Mouse (Mus musculus) lung, embryonic 16.5 days (tissue): Measurements from ENCODE around the gene Fam216b. TPM values are rescaled to one million over a fixed set of nuclear protein-coding genes. Genes with fewer than 3 reads are reported as not detected.

Experiments
- ATAC-seq: fragments of 200-750 bp; cut with Nextera tagmentation; 2 replicates; pipeline ENCODE4 v1.8.0; 2017; ENCODE audit warnings: low read depth, mild to moderate bottlenecking, moderate library complexity
- H3K27ac ChIP-seq: fragments of 300-500 bp; sonication (generic); 2 replicates; pipeline ENCODE4 v1.5.1; 2014; ENCODE audit warnings: mild to moderate bottlenecking, control low read depth, low read length
- H3K27me3 ChIP-seq: fragments of 300-500 bp; sonication (generic); 2 replicates; pipeline ENCODE4 v1.6.1; 2014; ENCODE audit warnings: low read depth, low read length, mixed read lengths; ENCODE audit not compliant: control insufficient read depth, insufficient read depth
- H3K36me3 ChIP-seq: fragments of 300-500 bp; sonication (generic); 2 replicates; pipeline ENCODE4 v1.6.1; 2014; ENCODE audit warnings: low read length; ENCODE audit not compliant: control insufficient read depth, insufficient read depth
- H3K4me1 ChIP-seq: fragments of 300-500 bp; sonication (generic); replicated peaks from 2 replicates; pipeline ENCODE4 v1.6.1; 2014; ENCODE audit warnings: low read length, mixed read lengths; ENCODE audit not compliant: control insufficient read depth, insufficient read depth
- H3K4me2 ChIP-seq: fragments of 300-500 bp; sonication (generic); 2 replicates; pipeline ENCODE4 v1.6.1; 2014; ENCODE audit warnings: low read depth, low read length, control low read depth
- H3K4me3 ChIP-seq: fragments of 300-500 bp; sonication (generic); 2 replicates; pipeline ENCODE4 v1.5.1; 2014; ENCODE audit warnings: mild to moderate bottlenecking, low read length, control low read depth
- H3K9ac ChIP-seq: fragments of 300-500 bp; sonication (generic); 2 replicates; pipeline ENCODE4 v1.6.1; 2014; ENCODE audit warnings: low read length, control low read depth
- H3K9me3 ChIP-seq: fragments of 300-500 bp; sonication (generic); 2 replicates; pipeline ENCODE4 v1.6.1; 2016; ENCODE audit warnings: low read length; ENCODE audit not compliant: control insufficient read depth
- WGBS: fragments of 180-500 bp; shearing (Covaris S2); extraction: QIAGEN DNeasy Blood & Tissue Kit; methylation state at CpG from one replicate; pipeline ENCODE4 v1.1.7; 2014; 5-methylcytosine and 5-hydroxymethylcytosine counted together
- polyA plus RNA-seq: library from polyadenylated mRNA; unstranded; fragments of >200 nt; fragmentation: Nextera tagmentation; extraction: Ambion mirVana; gene quantifications from 2 replicates; pipeline ENCODE4 v1.2.1, GENCODE M21; 2015

Gene Fam216b
- polyA plus RNA-seq: 0.59 and 1.9 TPM in 2 replicates

DNA sequence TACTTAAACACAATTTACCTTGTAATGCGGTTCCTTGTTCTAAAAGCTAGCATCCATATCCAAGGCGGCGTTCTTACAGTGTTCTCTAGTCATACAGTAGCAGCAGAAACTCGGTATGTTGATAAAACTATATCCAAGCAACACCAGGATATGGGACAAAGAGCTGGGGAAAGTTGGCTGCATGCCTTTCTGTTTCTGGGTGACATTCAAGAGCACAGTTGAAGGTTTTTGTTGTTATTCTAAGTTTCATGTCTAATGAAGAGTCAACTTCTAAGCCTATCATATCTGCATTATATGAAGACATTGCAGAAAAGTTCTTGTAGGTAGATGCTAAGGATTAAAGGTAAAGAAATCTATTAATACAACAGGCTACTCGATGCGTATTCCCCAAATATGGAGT lies at the start of gene Fam216b:
Gene Fam216b (minus strand): TSS at position 101 of the 400 bp plus-strand sequence.
- no peak within 1 kb of the TSS for H3K4me2 ChIP-seq
- no peaks in the 10 kb centered on the region for H3K9me3 ChIP-seq
- H3K27ac ChIP-seq: no peak within 1 kb of the TSS
- no peak for ATAC-seq
- H3K27me3 ChIP-seq: no peaks in the 10 kb centered on the region
- H3K4me1 ChIP-seq: no peaks in the 10 kb centered on the region
- 75% methylated on average over 6 of the region's 6 CpGs for WGBS
- no peak within 1 kb of the TSS for H3K4me3 ChIP-seq
- H3K9ac ChIP-seq: no peak within 1 kb of the TSS
- H3K36me3 ChIP-seq: no peaks in the 10 kb centered on the region

DNA sequence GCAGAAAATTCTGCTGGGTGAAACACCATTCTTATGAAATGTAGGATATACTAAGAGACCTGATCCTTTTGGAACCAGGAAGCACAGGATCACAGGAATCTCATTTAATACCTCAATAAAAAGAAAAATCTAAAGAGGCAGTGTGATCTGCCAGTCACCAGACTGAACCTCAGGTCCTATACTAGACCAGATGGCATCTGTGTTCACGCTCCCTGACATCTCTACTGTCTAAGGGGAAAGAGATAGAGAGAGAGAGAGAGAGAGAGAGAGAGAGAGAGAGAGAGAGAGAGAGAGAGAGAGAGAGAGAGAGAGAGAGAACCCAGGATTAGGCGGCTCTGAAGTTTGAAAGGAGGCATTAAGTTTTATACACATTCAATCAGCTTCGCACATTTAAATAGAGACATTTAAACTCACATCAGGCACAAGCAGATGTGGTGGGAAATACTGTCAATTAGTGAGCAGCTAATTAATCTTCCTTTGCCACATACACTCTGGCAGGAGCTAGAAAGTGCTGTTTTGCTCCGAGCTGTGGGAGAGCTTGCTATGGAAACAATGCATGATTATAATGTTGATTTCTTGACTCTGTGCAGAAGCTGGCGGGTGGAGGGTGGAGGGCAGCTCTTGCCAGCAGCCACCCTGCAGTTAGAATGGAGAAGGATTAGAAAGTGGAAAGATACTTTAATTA lies 43.7 kb upstream of the Fam216b start:
- Histone ChIP-seq H3K4me1 (no peaks in the 10 kb centered on the region), H3K9me3 (no peaks in the 10 kb centered on the region), H3K27me3 (no peaks in the 10 kb centered on the region), H3K36me3 (no peaks in the 10 kb centered on the region), H3K9ac (no peak overlapping the region), H3K4me2 (no peak overlapping the region), H3K27ac (no peak overlapping the region), H3K4me3 (no peak overlapping the region)
- ATAC-seq: no peak
- 41% methylated on average over 5 of the region's 5 CpGs for WGBS

DNA sequence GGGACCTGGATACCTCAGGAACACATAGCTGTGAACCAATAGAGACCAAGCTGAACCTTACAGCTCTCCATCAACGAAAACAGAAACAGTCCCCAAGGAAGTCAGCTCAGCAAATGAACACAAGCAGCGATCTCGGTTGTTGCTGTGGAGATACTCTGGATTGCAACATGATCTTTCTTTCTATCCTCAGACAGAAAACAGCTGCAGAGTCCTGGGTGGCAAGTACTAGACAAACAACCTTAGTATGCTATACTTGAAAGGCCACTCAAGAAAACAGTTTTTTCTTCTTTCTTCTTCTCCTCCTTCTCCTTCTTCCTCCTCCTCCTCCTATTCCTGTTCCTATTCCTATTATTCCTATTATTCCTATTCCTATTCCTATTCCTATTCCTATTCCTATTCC lies 37.9 kb upstream of the Fam216b start:
- H3K4me3 ChIP-seq: no peak overlapping the region
- no peaks in the 10 kb centered on the region for H3K36me3 ChIP-seq
- H3K4me2 ChIP-seq: no peak overlapping the region
- no peaks in the 10 kb centered on the region for H3K4me1 ChIP-seq
- ATAC-seq: no peak
- H3K27me3 ChIP-seq: no peaks in the 10 kb centered on the region
- no peak overlapping the region for H3K9ac ChIP-seq
- H3K27ac ChIP-seq: no peak overlapping the region
- 37% methylated on average over 3 of the region's 3 CpGs for WGBS
- no peaks in the 10 kb centered on the region for H3K9me3 ChIP-seq

DNA sequence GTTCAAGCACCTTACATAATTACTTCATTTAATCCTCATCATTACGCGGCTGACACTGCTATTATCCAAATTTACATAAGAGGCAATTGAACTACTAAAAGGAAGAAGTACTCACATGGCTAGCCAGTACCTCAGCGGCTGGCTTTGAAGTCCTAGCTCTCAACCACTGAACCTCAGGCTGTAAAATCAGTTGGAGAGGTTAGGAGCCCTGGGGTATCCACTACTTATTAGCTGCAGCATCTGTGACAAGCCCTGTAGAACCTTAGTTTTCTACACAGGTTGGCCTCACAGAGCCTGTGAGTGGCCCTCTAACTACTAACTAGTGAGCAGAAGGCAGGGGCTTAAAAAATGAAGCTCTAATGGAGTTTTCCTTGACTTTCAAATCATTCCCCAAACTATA lies 31.5 kb upstream of the Fam216b start:
- 61% methylated on average over 3 of the region's 3 CpGs for WGBS
- ATAC-seq: no peak

DNA sequence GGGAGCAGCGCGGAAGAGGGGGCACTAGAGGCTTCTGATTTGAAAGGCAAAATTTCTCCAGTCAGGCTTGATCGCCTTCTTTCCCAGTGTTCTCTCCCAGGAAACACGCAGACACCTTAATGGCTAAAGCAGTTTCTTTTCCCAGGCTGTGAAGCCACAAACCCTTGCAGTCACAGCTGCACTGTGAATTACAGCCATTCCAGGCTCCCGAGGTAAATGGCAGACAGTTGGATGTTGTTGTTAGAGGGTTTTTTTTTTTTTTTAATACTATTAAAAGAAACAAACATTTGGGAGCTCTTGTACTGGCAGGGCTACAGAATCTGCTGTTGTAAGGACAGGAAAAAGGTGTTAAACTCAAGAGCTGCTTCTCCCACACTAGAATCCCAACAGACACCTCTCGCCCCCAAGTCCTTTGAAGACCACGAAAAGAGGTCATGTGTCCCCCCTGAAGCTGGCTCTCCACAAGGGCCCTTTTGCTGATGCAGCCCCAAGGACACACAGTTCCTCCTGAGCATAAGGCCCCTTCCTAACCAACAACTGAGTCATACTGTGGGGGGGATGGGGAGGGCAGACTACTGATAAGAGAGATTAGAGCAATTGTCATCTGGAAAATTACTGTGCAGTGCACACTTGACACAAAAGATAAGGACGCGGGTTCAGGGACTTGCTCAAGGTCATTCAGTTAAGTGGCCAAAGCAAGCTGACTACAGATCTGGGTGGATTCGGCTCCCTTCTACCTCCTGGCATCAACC lies 30.8 kb upstream of the Fam216b start:
- H3K27me3 ChIP-seq: no peaks in the 10 kb centered on the region
- no peak overlapping the region for H3K27ac ChIP-seq
- no peak overlapping the region for H3K9ac ChIP-seq
- no peak overlapping the region for H3K4me3 ChIP-seq
- WGBS: 61% methylated on average over 10 of the region's 10 CpGs
- no peaks in the 10 kb centered on the region for H3K9me3 ChIP-seq
- H3K4me2 ChIP-seq: no peak overlapping the region
- no peaks in the 10 kb centered on the region for H3K4me1 ChIP-seq
- no peaks in the 10 kb centered on the region for H3K36me3 ChIP-seq
- ATAC-seq: no peak

More for the DNA sequence above, 31.5 kb upstream of the Fam216b start:
- no peak overlapping the region for H3K27ac ChIP-seq
- no peak overlapping the region for H3K4me3 ChIP-seq
- H3K27me3 ChIP-seq: no peaks in the 10 kb centered on the region
- no peaks in the 10 kb centered on the region for H3K4me1 ChIP-seq
- H3K4me2 ChIP-seq: no peak overlapping the region
- no peaks in the 10 kb centered on the region for H3K36me3 ChIP-seq
- no peaks in the 10 kb centered on the region for H3K9me3 ChIP-seq
- H3K9ac ChIP-seq: no peak overlapping the region

DNA sequence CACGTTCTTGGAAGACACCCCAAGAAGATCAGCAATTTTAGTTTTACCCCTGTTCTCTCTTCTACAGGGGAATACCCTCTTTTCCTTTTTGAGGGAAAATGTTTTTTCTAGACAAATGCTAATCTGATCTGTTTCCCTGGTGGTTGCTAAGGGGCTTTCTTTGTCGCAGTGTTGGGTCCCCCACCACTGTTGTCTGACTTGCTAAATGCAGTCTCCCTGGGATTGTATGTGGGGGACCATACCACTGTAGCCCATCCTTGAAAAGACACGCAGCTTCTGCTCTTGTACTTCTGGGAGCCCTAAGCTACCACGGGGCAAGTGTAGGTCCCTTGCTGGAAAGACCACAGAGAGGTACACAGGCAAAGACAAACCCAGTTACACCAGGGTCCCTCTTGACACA lies 28.9 kb upstream of the Fam216b start:
- H3K9me3 ChIP-seq: no peaks in the 10 kb centered on the region
- H3K9ac ChIP-seq: no peak overlapping the region
- H3K4me2 ChIP-seq: no peak overlapping the region
- H3K36me3 ChIP-seq: no peaks in the 10 kb centered on the region
- no peak overlapping the region for H3K4me3 ChIP-seq
- H3K4me1 ChIP-seq: no peaks in the 10 kb centered on the region
- H3K27me3 ChIP-seq: no peaks in the 10 kb centered on the region
- ATAC-seq: no peak
- 85% methylated on average over 4 of the region's 4 CpGs for WGBS
- H3K27ac ChIP-seq: no peak overlapping the region

DNA sequence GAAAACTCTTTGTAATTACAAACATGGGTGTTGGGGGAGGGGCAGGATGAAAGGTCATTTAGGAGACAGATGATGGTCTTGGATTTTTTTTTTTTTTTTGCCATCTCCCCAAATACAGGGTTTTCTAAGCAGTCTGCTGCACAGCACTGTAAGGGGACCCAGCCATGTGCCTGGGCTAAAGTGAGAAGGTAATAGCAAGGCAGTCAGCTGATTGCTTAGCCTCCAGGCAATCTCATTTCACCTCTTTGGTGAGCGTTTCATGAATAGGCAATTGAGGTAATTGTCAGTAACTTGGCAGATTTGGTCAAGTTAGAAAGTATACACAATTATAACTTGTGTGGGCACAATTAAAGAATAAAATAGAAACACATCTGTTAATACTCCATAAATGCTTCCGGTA lies 28.5 kb upstream of the Fam216b start:
- H3K27me3 ChIP-seq: no peaks in the 10 kb centered on the region
- H3K4me3 ChIP-seq: no peak overlapping the region
- no peaks in the 10 kb centered on the region for H3K36me3 ChIP-seq
- ATAC-seq: no peak
- H3K9me3 ChIP-seq: no peaks in the 10 kb centered on the region
- no peak overlapping the region for H3K27ac ChIP-seq
- 87% methylated on average over 2 of the region's 2 CpGs for WGBS
- no peak overlapping the region for H3K4me2 ChIP-seq
- H3K9ac ChIP-seq: no peak overlapping the region
- H3K4me1 ChIP-seq: no peaks in the 10 kb centered on the region

DNA sequence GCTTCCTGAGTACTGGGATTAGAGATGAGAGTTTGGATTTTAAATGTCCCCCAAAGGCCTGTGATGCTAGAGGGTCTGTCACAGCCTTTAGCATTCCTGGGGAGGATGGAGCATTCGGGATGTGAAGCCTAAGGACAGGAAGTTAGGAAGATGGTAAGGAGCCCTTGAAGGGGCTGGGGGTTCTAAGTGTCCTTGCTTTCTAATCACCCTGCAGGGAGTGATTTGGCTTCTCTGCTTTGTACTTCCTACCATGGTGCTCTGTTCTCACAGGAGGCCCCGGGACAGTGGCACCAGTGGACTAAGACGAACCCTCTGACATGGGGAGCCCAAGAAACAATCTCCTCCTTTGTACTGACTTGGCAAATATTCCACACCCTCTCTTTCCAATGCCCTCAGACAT lies 23.7 kb upstream of the Fam216b start:
- no peak overlapping the region for H3K9ac ChIP-seq
- ATAC-seq: no peak
- 76% methylated on average over 3 of the region's 3 CpGs for WGBS

DNA sequence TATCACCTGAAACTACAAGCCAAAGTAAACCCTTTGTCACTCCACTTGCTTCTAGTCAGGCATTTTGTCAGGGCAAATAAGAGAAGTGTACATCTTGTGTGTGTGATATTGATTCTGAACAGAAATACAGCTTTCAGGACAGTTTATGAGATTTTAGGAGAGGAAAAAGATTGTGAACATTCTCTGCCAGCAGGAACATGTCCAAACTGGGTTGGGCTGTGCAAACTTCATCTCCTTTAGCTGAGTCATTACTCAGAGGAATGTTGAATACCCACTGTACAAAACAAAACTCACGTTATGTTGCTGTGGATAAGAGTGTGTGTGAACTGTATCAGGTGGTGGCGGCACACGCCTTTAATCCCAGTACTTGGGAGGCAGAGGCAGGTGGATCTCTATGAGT lies 22.1 kb upstream of the Fam216b start:
- Histone ChIP-seq H3K9me3 (no peaks in the 10 kb centered on the region), H3K4me1 (no peaks in the 10 kb centered on the region), H3K36me3 (no peaks in the 10 kb centered on the region), H3K9ac (no peak overlapping the region), H3K4me3 (no peak overlapping the region), H3K27ac (no peak overlapping the region), H3K27me3 (no peaks in the 10 kb centered on the region), H3K4me2 (no peak overlapping the region)
- ATAC-seq: no peak
- 74% methylated on average over 3 of the region's 3 CpGs for WGBS

More for the DNA sequence above, 23.7 kb upstream of the Fam216b start:
- Histone ChIP-seq H3K4me3 (no peak overlapping the region), H3K9me3 (no peaks in the 10 kb centered on the region), H3K4me1 (no peaks in the 10 kb centered on the region), H3K4me2 (no peak overlapping the region), H3K36me3 (no peaks in the 10 kb centered on the region), H3K27ac (no peak overlapping the region), H3K27me3 (no peaks in the 10 kb centered on the region)
